Mouse (Mus musculus): Measurements from ENCODE around the gene Trim7. TPM values are rescaled to one million over a fixed set of nuclear protein-coding genes. Genes with fewer than 3 reads are reported as not detected.
A peak's percentile ranks its signal among the peaks of the same experiment; 100 is the strongest.
"Not testable (repeated sequence)": the region's sequence is repeated elsewhere in the genome, so short reads cannot be mapped to it uniquely, and the experiment has no call there.

Gene Trim7
- polyA plus RNA-seq, 1 experiment = not detected

DNA sequence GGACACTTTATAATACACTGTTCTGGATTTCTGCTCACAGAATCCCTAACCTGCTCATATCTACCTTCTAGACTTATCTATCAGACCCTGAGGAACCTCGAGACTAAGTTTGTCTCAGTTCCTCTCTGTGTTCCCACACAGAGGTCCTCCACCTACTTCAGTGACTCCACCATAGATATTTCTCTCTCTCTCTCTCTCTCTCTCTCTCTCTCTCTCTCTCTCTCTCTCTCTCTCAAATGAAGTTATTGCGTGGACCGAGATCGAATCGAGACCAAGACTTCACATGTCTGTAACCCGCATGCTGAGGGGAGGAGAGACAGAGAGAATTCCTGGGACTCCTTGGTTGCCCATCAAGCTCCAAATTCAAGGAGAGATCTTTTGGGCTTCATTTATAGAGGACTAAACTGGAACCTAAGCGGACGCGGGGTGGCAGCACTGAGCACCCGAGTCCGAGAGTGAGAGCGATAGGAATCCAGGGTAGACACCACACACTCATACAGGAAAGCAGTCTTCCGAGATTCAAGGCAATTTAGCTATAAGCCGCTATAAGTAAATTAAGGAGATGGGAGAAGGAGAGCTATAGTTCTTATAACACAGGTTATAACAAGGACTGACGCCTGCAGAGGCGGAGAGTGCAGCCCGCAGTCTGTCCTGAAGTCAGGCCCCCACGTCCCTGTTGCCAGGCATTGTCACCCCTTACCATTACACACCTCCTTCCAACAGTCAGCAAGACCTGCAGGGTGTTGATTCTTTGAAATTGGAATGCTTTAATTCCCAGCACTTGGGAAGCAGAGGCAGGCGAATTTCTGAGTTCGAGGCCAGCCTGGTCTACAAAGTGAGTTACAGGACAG is 35.7 kb upstream of the Trim7 start:
- TF ChIP-seq GATA1 (IDR thresholded peaks at IDR 0.05; ENCODE audit: low read length) (no peak), TAL1 (IDR thresholded peaks at IDR 0.05; ENCODE audit: low read length) (no peak)
- Histone ChIP-seq H3K4me3 (replicated peaks) (peak overlapping the region; percentile 3), H3K36me3 (ENCODE audit: control insufficient read depth) (no peaks in the 10 kb centered on the region; the same call in 1 of the 2 replicates)

DNA sequence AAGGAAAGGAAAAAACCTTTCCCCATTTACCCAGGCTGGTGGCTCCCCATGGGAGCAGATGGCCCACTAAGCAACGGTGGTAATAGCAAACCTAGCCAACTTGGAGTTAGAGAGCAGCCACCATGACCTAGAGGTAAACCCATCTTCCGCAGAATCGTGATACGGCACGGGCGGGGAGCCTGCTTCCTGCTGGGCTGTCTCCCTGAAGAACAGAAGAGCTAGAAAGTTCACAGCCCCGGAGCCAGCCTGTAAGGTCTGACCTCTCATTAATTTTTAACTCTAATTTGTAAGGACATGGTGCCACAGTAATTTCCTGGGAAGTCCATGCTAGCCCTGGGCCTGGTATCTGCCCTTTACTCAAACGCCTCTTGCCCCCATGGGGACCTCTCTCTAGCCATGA is 35.0 kb upstream of the Trim7 start:
- no peaks in the 10 kb centered on the region for H3K27me3 ChIP-seq (ENCODE audit: control insufficient read depth)
- H3K9me3 ChIP-seq (ENCODE audit: control insufficient read depth, low read length) = no peaks in the 10 kb centered on the region
- no peak for TF ChIP-seq TAL1 (IDR thresholded peaks at IDR 0.05; ENCODE audit: low read length)
- no peak for TF ChIP-seq GATA1 (IDR thresholded peaks at IDR 0.05; ENCODE audit: low read length)
- no peaks in the 10 kb centered on the region; the same call in 1 of the 2 replicates for H3K36me3 ChIP-seq (ENCODE audit: control insufficient read depth)
- H3K4me3 ChIP-seq (replicated peaks) = no peak overlapping the region
- peaks cover 30% of the 10 kb centered on the region for H3K4me1 ChIP-seq (ENCODE audit: control insufficient read depth)

More for the DNA sequence above, 35.7 kb upstream of the Trim7 start:
- H3K27me3 ChIP-seq (ENCODE audit: control insufficient read depth) = no peaks in the 10 kb centered on the region
- peaks cover 34% of the 10 kb centered on the region for H3K4me1 ChIP-seq (ENCODE audit: control insufficient read depth)
- H3K9me3 ChIP-seq (ENCODE audit: control insufficient read depth, low read length) = peaks cover 4% of the 10 kb centered on the region; the same call in 1 of the 2 replicates

DNA sequence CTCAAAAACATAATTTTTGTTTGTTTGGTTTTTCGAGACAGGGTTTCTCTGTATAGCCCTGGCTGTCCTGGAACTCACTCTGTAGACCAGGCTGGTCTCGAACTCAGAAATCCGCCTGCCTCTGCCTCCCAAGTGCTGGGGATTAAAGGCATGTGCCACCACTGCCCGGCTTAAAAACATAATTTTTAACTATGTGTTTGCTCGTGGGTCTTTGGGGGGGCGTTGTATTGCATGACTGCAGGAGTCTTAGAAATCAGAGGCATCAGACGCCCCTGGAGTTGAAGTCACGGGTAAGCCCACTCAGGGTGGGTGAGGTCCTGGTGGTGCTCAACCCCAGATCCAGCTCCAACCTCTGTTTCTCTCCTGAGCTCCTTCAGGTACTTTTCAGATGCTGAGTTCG is 34.0 kb upstream of the Trim7 start:
- H3K4me3 ChIP-seq (replicated peaks); H3K9me3 ChIP-seq (ENCODE audit: control insufficient read depth, low read length); H3K36me3 ChIP-seq (ENCODE audit: control insufficient read depth); H3K27me3 ChIP-seq (ENCODE audit: control insufficient read depth): not testable (repeated sequence)
- peaks cover 33% of the 10 kb centered on the region for H3K4me1 ChIP-seq (ENCODE audit: control insufficient read depth)

DNA sequence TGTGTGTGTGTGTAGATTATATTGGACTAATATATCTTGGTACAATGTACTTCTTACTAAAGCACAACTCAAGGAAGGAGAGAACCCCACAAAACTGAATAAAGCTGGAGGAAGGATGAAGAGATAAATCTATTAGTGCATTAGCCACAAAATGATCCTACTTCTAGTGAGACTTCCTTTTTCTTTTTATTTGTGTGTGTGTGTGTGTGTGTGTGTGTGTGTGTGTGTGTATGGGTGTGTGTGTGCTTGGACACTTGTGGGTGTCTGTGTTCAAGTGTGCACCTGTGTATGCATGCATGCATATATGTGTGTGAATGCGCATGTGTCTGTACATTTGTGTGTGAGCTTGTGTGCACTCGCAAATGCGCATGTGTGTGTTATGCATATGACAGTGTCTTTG is 32.8 kb upstream of the Trim7 start:
- Histone ChIP-seq H3K4me3 (replicated peaks) (no peak overlapping the region), H3K9me3 (ENCODE audit: control insufficient read depth, low read length) (no peaks in the 10 kb centered on the region), H3K36me3 (ENCODE audit: control insufficient read depth) (no peaks in the 10 kb centered on the region; the same call in 1 of the 2 replicates), H3K4me1 (ENCODE audit: control insufficient read depth) (peaks cover 40% of the 10 kb centered on the region), H3K27me3 (ENCODE audit: control insufficient read depth) (no peaks in the 10 kb centered on the region)
- TF ChIP-seq TAL1 (IDR thresholded peaks at IDR 0.05; ENCODE audit: low read length) = no peak
- TF ChIP-seq GATA1 (IDR thresholded peaks at IDR 0.05; ENCODE audit: low read length) = no peak

DNA sequence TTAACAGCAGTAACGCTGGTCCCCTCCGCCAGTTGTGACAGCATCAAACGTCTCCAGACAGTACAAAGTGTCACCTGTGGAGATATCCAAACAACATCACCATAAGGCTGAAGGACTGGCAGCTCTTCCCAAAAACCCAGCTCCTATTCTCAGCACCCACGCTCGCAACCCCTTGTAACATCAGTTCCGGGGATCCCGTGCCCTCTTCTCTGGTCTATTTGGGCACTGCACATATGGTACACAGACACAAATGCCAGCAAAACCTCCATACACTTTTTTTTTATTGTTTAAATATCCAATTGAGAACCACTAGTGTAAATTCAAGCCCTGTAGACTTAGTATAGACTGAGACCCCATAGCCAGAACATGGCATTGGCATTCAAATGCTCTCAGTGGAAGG is 30.7 kb upstream of the Trim7 start:
- TF ChIP-seq GATA1 (IDR thresholded peaks at IDR 0.05; ENCODE audit: low read length) (no peak), TAL1 (IDR thresholded peaks at IDR 0.05; ENCODE audit: low read length) (no peak)
- no peaks in the 10 kb centered on the region for H3K9me3 ChIP-seq (ENCODE audit: control insufficient read depth, low read length)
- H3K36me3 ChIP-seq (ENCODE audit: control insufficient read depth) = no peaks in the 10 kb centered on the region; the same call in 1 of the 2 replicates
- peaks cover 41% of the 10 kb centered on the region for H3K4me1 ChIP-seq (ENCODE audit: control insufficient read depth)
- H3K4me3 ChIP-seq (replicated peaks) = no peak overlapping the region
- H3K27me3 ChIP-seq (ENCODE audit: control insufficient read depth) = no peaks in the 10 kb centered on the region

DNA sequence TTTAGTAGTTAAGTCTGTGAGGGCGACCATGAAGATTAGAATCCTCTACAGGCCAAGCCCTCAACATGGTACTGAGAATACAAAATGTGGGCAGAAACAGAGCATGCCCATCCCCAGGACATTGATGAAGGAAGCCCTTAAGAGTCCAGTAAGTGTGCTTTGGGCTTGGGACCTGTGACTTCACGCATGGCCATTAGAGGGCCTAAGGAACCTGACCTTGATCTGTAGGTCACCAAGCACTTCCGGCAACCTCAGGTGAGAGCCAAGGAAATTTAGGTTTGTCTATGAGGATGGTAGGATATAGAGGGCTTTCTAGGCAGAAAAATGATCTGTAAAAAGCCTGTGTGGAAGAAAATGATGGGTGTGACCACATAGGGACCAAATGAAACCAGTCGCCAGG is 29.6 kb upstream of the Trim7 start:
- H3K27me3 ChIP-seq (ENCODE audit: control insufficient read depth) = no peaks in the 10 kb centered on the region
- H3K4me3 ChIP-seq (replicated peaks) = no peak overlapping the region
- H3K9me3 ChIP-seq (ENCODE audit: control insufficient read depth, low read length) = no peaks in the 10 kb centered on the region
- TF ChIP-seq TAL1 (IDR thresholded peaks at IDR 0.05; ENCODE audit: low read length) (no peak), GATA1 (IDR thresholded peaks at IDR 0.05; ENCODE audit: low read length) (no peak)
- H3K4me1 ChIP-seq (ENCODE audit: control insufficient read depth) = peaks cover 41% of the 10 kb centered on the region
- peaks cover 4% of the 10 kb centered on the region for H3K36me3 ChIP-seq (ENCODE audit: control insufficient read depth)

DNA sequence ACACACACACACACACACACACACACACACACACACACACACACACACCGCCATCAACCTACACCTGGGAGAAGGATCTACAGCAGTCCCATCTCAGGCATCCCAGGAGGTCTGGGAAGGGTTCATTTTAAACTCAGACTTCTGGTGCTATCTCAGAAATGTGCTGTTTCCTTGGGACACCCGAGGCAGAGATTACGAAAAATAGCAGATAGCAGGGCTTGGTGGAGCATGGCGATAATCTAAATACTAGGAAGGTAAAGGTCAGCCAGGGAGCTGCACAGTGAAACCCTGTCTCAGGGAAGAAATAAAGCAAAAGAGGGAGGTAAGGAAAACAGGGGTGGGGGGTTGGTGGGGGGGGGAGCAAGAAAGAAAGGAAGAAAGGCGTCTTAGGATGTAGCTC is 28.7 kb upstream of the Trim7 start:
- Histone ChIP-seq H3K9me3 (ENCODE audit: control insufficient read depth, low read length) (no peaks in the 10 kb centered on the region), H3K27me3 (ENCODE audit: control insufficient read depth) (no peaks in the 10 kb centered on the region), H3K36me3 (ENCODE audit: control insufficient read depth) (peaks cover 14% of the 10 kb centered on the region), H3K4me1 (ENCODE audit: control insufficient read depth) (peaks cover 48% of the 10 kb centered on the region), H3K4me3 (replicated peaks) (no peak overlapping the region)
- TF ChIP-seq GATA1 (IDR thresholded peaks at IDR 0.05; ENCODE audit: low read length) = no peak
- no peak for TF ChIP-seq TAL1 (IDR thresholded peaks at IDR 0.05; ENCODE audit: low read length)

DNA sequence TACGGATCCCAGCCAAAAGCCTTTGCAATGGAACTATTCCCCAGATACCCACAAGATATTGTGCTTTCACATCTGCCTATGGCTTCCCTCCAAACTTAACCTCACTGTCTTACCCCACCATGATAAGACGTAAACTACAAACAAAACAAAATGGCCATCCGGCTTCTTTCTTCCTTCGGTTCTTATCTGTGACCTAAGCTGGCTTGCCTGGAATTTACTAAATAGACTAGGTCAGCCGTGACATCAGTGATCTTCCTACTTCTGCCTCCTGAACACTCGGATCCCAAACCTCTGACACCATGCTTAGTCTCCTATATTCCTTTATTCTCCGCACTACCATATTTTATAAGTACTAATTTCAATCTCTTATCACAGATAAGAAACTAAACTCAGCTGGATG is 27.6 kb upstream of the Trim7 start:
- H3K4me3 ChIP-seq (replicated peaks) = peak overlapping the region; percentile 79
- H3K4me1 ChIP-seq (ENCODE audit: control insufficient read depth) = peaks cover 58% of the 10 kb centered on the region
- H3K27me3 ChIP-seq (ENCODE audit: control insufficient read depth) = no peaks in the 10 kb centered on the region
- no peak for TF ChIP-seq GATA1 (IDR thresholded peaks at IDR 0.05; ENCODE audit: low read length)
- TF ChIP-seq TAL1 (IDR thresholded peaks at IDR 0.05; ENCODE audit: low read length) = no peak
- peaks cover 24% of the 10 kb centered on the region for H3K36me3 ChIP-seq (ENCODE audit: control insufficient read depth)
- no peaks in the 10 kb centered on the region for H3K9me3 ChIP-seq (ENCODE audit: control insufficient read depth, low read length)

DNA sequence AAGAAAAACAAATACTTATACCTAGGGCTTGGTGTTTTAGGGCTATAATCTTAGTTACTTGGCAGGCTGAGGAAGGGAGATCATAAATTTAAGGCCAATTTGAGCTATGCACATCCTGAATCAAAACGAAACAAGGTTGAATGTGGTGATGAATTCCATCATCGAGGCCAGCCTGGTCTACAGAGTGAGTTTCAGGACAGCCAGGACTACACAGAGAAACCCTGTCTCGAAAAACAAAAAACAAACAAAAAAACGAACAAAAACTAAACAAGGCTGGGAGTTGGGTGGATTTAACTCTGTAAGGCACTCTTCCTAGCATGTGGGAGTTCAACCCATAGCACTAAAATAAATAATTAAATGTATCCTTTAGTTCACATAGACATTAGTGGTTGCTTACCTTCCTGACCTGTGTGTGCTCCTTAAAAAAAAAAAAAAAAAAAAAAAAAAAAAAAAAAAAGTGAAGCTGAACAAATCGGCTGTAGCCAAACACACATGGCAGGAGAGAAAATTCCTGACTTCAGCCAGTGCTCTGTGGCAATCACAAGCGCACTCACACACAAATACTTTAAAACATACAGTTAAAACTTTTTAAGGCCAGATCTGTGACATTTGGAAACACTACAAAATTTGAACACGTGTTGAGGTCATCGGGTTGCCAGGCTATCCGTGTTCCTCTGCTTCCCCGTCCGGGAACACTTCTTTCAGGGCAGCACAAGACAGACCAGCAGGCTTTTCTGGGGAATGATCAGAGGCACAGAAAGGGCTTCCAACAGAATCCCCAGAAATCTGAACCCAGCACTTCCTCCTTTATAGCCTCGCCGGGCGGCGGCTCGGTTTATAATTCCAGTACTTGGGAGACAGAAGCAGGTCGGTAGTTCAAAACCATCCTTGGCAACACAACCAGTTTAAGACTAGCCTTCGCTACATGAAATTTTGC is 26.7 kb upstream of the Trim7 start:
- no peaks in the 10 kb centered on the region for H3K9me3 ChIP-seq (ENCODE audit: control insufficient read depth, low read length)
- H3K27me3 ChIP-seq (ENCODE audit: control insufficient read depth) = no peaks in the 10 kb centered on the region
- TF ChIP-seq TAL1 (IDR thresholded peaks at IDR 0.05; ENCODE audit: low read length) (no peak), GATA1 (IDR thresholded peaks at IDR 0.05; ENCODE audit: low read length) (no peak)
- H3K36me3 ChIP-seq (ENCODE audit: control insufficient read depth) = peaks cover 34% of the 10 kb centered on the region
- peak overlapping the region; percentile 79 for H3K4me3 ChIP-seq (replicated peaks)
- peaks cover 63% of the 10 kb centered on the region for H3K4me1 ChIP-seq (ENCODE audit: control insufficient read depth)

Measured in erythroblast, embryonic 14.5 days (primary cell).